Mouse (Mus musculus) heart, adult 2 months (tissue): ENCODE results near the gene Orc1. TPM values are rescaled to one million over a fixed set of nuclear protein-coding genes. Genes with fewer than 3 reads are reported as not detected.

ENCODE experiments used
- DNase-seq, 2 experiments: peaks; one replicate each; pipeline ENCODE4 v3.0.0; 2021
- H3K27ac ChIP-seq: fragments of 200-600 bp; 2 replicates; pipeline ENCODE4 v1.8.1; 2022
- H3K27me3 ChIP-seq: fragments of 200-500 bp; 2 replicates; pipeline ENCODE4 v1.6.1; 2012; ENCODE audit warnings: mild to moderate bottlenecking, low read length, inconsistent platforms, mixed read lengths; ENCODE audit not compliant: control insufficient read depth, insufficient read depth
- H3K36me3 ChIP-seq: fragments of 200-500 bp; 2 replicates; pipeline ENCODE4 v1.6.1; 2012; ENCODE audit warnings: low read length, inconsistent platforms; ENCODE audit not compliant: control insufficient read depth, insufficient read depth
- H3K4me1 ChIP-seq: fragments of 200-500 bp; 2 replicates; pipeline ENCODE4 v1.6.1; 2011; ENCODE audit warnings: low read length; ENCODE audit not compliant: control insufficient read depth, insufficient read depth
- H3K4me3 ChIP-seq: fragments of 200-600 bp; 2 replicates; pipeline ENCODE4 v1.8.1; 2022
- H3K79me2 ChIP-seq: fragments of 200-500 bp; replicated peaks from 2 replicates; pipeline ENCODE4 v1.6.1; 2012; ENCODE audit warnings: mild to moderate bottlenecking, inconsistent platforms, low read length, moderate library complexity, mixed read lengths; ENCODE audit not compliant: control insufficient read depth, insufficient read depth
- H3K9ac ChIP-seq: fragments of 200-500 bp; 2 replicates; pipeline ENCODE4 v1.6.1; 2012; ENCODE audit warnings: low read depth, mild to moderate bottlenecking, control low read depth, inconsistent platforms, low read length, mixed read lengths
- CTCF ChIP-seq: fragments of 200-600 bp; IDR thresholded peaks from 2 replicates; pipeline ENCODE4 v1.8.1; 2022; ENCODE audit warnings: antibody characterized with exemption, mild to moderate bottlenecking, moderate library complexity
- EP300 ChIP-seq: fragments of 200-500 bp; IDR thresholded peaks from 2 replicates; pipeline ENCODE4 v1.6.1; 2011; ENCODE audit warnings: low read depth, low read length, control low read depth; ENCODE audit not compliant: insufficient read depth
- POLR2A ChIP-seq: fragments of 200-500 bp; IDR thresholded peaks from 2 replicates; pipeline ENCODE4 v1.6.1; 2011; ENCODE audit warnings: mild to moderate bottlenecking, low read depth, low read length, control low read depth; ENCODE audit not compliant: insufficient read depth
- WGBS: fragments of 180-500 bp; shearing (Covaris S2); methylation state at CpG from one replicate; pipeline ENCODE4 v1.1.7; 2018; 5-methylcytosine and 5-hydroxymethylcytosine counted together
- intact Hi-C: fragments of 180-260 bp; cut with DNase I; formaldehyde crosslinking; loops from one replicate; pipeline ENCODE4 v1.15.1; 2025
- long read RNA-seq: library from polyadenylated mRNA; stranded (forward); transcript quantifications from one replicate; pipeline ENCODE4 v2.0.0, GENCODE M21; 2021
- polyA plus RNA-seq: library from polyadenylated mRNA; depleted of rRNA; stranded (reverse); fragments of >200 nt; gene quantifications from 2 replicates; pipeline ENCODE4 v1.2.3, GENCODE M21; 2012; rRNA removed
- total RNA-seq, 2 experiments: library from RNA; stranded (reverse); gene quantifications; 2 replicates each; pipeline ENCODE4 v1.2.3; 2021

Gene Orc1
- not detected for total RNA-seq
- polyA plus RNA-seq, result 0.04 TPM in 1 of 2 replicates, not detected in the other
- long read RNA-seq, result 0 reads

- Histone ChIP-seq H3K4me1 (no peaks in the 10 kb centered on the region; the same call in 1 of the 2 replicates), H3K36me3 (peaks cover 5% of the 10 kb centered on the region), H3K27me3 (no peaks in the 10 kb centered on the region), H3K79me2 (0 out of 2 replicates have a peak, but pooled peaks cover 1% of the 10 kb centered on the region), H3K9ac (peak within 1 kb of the TSS; percentile 75), H3K4me3 (peak within 1 kb of the TSS; percentile 68), H3K27ac (peak within 1 kb of the TSS; percentile 66)
- intact Hi-C loops, result loop anchor here (1.0 to 5.0 kb wide), 2 partner anchors 40 to 242 kb away; partner anchors contain the start of gene Cc2d1b
- under 1% methylated on average over 64 of the region's 64 CpGs for WGBS
- peak; percentile 96 to 98 for DNase-seq
- TF ChIP-seq POLR2A, result peak; percentile 75
- TF ChIP-seq CTCF, result no peak
- peak; percentile 31; the same call in 1 of the 2 replicates for TF ChIP-seq EP300
Measured at GRCm38 (mm10) chr4:108578840-108579742, at the start of gene Orc1, which contains the start of gene Prpf38a. Gene Orc1 (plus strand): TSS chr4:108579423. Gene Prpf38a (minus strand): TSS chr4:108579336.

GRCm38 (mm10) chr4:108539701-108540100 lies 39.5 kb upstream of the Orc1 start:
- DNase-seq, result no peak
- WGBS, result 98% methylated on average over 2 of the region's 2 CpGs
- intact Hi-C loops, result no loop called here

GRCm38 (mm10) chr4:108565026-108565425 lies 14.2 kb upstream of the Orc1 start:
- TF ChIP-seq CTCF, result no peak
- TF ChIP-seq EP300, result no peak
- no peak for TF ChIP-seq POLR2A
- intact Hi-C loops, result no loop called here
- Histone ChIP-seq H3K79me2 (no peaks in the 10 kb centered on the region), H3K9ac (no peak overlapping the region), H3K27ac (no peak overlapping the region), H3K4me3 (no peak overlapping the region), H3K27me3 (no peaks in the 10 kb centered on the region), H3K36me3 (no peaks in the 10 kb centered on the region; the same call in none of the 2 replicates), H3K4me1 (no peaks in the 10 kb centered on the region)
- whole genome bisulfite sequencing, result 45% methylated on average over 1 of the region's 1 CpGs
- DNase-seq, result no peak

More at GRCm38 (mm10) chr4:108539701-108540100, 39.5 kb upstream of the Orc1 start:
- no peak for TF ChIP-seq EP300
- no peak for TF ChIP-seq CTCF
- TF ChIP-seq POLR2A, result no peak
- Histone ChIP-seq H3K27me3 (no peaks in the 10 kb centered on the region), H3K9ac (no peak overlapping the region), H3K4me3 (no peak overlapping the region), H3K36me3 (0 out of 2 replicates have a peak, but pooled peaks cover 2% of the 10 kb centered on the region), H3K4me1 (no peaks in the 10 kb centered on the region), H3K27ac (no peak overlapping the region), H3K79me2 (no peaks in the 10 kb centered on the region)

GRCm38 (mm10) chr4:108572644-108573043 lies 6.6 kb upstream of the Orc1 start:
- no peak overlapping the region for H3K4me3 ChIP-seq
- TF ChIP-seq EP300 (no peak), POLR2A (no peak), CTCF (no peak)
- no peaks in the 10 kb centered on the region for H3K79me2 ChIP-seq
- DNase-seq, result no peak
- peaks cover 5% of the 10 kb centered on the region for H3K36me3 ChIP-seq
- WGBS, result 91% methylated on average over 3 of the region's 3 CpGs
- H3K4me1 ChIP-seq, result no peaks in the 10 kb centered on the region
- intact Hi-C loops, result no loop called here
- no peak overlapping the region for H3K27ac ChIP-seq
- H3K27me3 ChIP-seq, result no peaks in the 10 kb centered on the region
- no peak overlapping the region for H3K9ac ChIP-seq

- DNase-seq, result no peak
- Histone ChIP-seq H3K9ac (peak overlapping the region; percentile 64), H3K27me3 (no peaks in the 10 kb centered on the region), H3K4me3 (peak overlapping the region; percentile 68), H3K36me3 (peaks cover 5% of the 10 kb centered on the region), H3K4me1 (no peaks in the 10 kb centered on the region; the same call in 1 of the 2 replicates), H3K27ac (no peak overlapping the region), H3K79me2 (0 out of 2 replicates have a peak, but pooled peaks cover 1% of the 10 kb centered on the region)
- TF ChIP-seq EP300 (no peak), POLR2A (no peak), CTCF (no peak)
- intact Hi-C loops, result loop anchor here (1.0 to 5.0 kb wide), 2 partner anchors 39 to 243 kb away; partner anchors contain the start of gene Cc2d1b
- WGBS, result 3% methylated on average over 16 of the region's 16 CpGs
Measured at GRCm38 (mm10) chr4:108579743-108580411, 654 bp downstream of the Orc1 start.
